Mouse (Mus musculus) testis, adult 2 months (tissue): ENCODE results near the gene Fgf2. TPM values are rescaled to one million over a fixed set of nuclear protein-coding genes. Genes with fewer than 3 reads are reported as not detected.

Experiments
- H3K27ac ChIP-seq: fragments of 200-500 bp; 2 replicates; pipeline ENCODE4 v1.5.1; 2012; ENCODE audit warnings: low read depth, low read length; ENCODE audit not compliant: control insufficient read depth, insufficient read depth
- H3K27me3 ChIP-seq: fragments of 200-500 bp; 2 replicates; pipeline ENCODE4 v1.6.1; 2012; ENCODE audit warnings: mild to moderate bottlenecking, low read length, moderate library complexity; ENCODE audit not compliant: control insufficient read depth, insufficient read depth
- H3K36me3 ChIP-seq: fragments of 200-500 bp; 2 replicates; pipeline ENCODE4 v1.6.1; 2012; ENCODE audit warnings: mild to moderate bottlenecking, low read length; ENCODE audit not compliant: control insufficient read depth, insufficient read depth
- H3K4me1 ChIP-seq: fragments of 200-500 bp; 2 replicates; pipeline ENCODE4 v1.6.1; 2012; ENCODE audit warnings: low read length; ENCODE audit not compliant: control insufficient read depth, insufficient read depth
- H3K4me3 ChIP-seq: fragments of 200-500 bp; 2 replicates; pipeline ENCODE4 v1.5.1; 2012; ENCODE audit warnings: low read depth, mild to moderate bottlenecking, low read length, moderate library complexity, mixed read lengths; ENCODE audit not compliant: control insufficient read depth
- CTCF ChIP-seq: fragments of 200-500 bp; IDR thresholded peaks from 2 replicates; pipeline ENCODE4 v1.5.1; 2012; ENCODE audit warnings: low read depth, mild to moderate bottlenecking, inconsistent platforms, low read length, moderate library complexity; ENCODE audit not compliant: control insufficient read depth, insufficient read depth, insufficient replicate concordance
- POLR2A ChIP-seq: fragments of 200-500 bp; IDR thresholded peaks from 2 replicates; pipeline ENCODE4 v1.6.1; 2012; ENCODE audit warnings: low read depth, mild to moderate bottlenecking, inconsistent platforms, low read length, moderate library complexity; ENCODE audit not compliant: control insufficient read depth
- polyA plus RNA-seq: library from polyadenylated mRNA; depleted of rRNA; stranded (reverse); fragments of >200 nt; gene quantifications from 2 replicates; pipeline ENCODE4 v1.2.3, GENCODE M21; 2012; rRNA removed

Gene Fgf2
- polyA plus RNA-seq, 1 experiment: 0.57 TPM

GRCm38 (mm10) chr3:37426069-37426468 is 77.9 kb downstream of the Fgf2 start:
- Histone ChIP-seq H3K4me1 (no peaks in the 10 kb centered on the region), H3K36me3 (peaks cover 3% of the 10 kb centered on the region; the same call in 1 of the 2 replicates), H3K27ac (no peak overlapping the region), H3K4me3 (no peak overlapping the region), H3K27me3 (no peaks in the 10 kb centered on the region)
- no peak for TF ChIP-seq POLR2A
- TF ChIP-seq CTCF: no peak

GRCm38 (mm10) chr3:37430359-37430758 is 82.2 kb downstream of the Fgf2 start:
- Histone ChIP-seq H3K36me3 (peaks cover 4% of the 10 kb centered on the region; the same call in 1 of the 2 replicates), H3K27me3 (no peaks in the 10 kb centered on the region), H3K4me1 (no peaks in the 10 kb centered on the region), H3K27ac (no peak overlapping the region), H3K4me3 (no peak overlapping the region)
- TF ChIP-seq POLR2A: no peak
- no peak for TF ChIP-seq CTCF

- Histone ChIP-seq H3K4me1 (no peaks in the 10 kb centered on the region), H3K27ac (no peak overlapping the region), H3K27me3 (no peaks in the 10 kb centered on the region), H3K4me3 (no peak overlapping the region), H3K36me3 (peaks cover 2% of the 10 kb centered on the region; the same call in 1 of the 2 replicates)
- TF ChIP-seq CTCF (no peak), POLR2A (no peak)
Measured at GRCm38 (mm10) chr3:37439770-37440169, 91.6 kb downstream of the Fgf2 start.

GRCm38 (mm10) chr3:37443409-37443808 is 95.3 kb downstream of the Fgf2 start:
- Histone ChIP-seq H3K27ac (no peak overlapping the region), H3K4me1 (no peaks in the 10 kb centered on the region), H3K36me3 (peaks cover 2% of the 10 kb centered on the region; the same call in 1 of the 2 replicates), H3K27me3 (no peaks in the 10 kb centered on the region), H3K4me3 (no peak overlapping the region)
- no peak for TF ChIP-seq CTCF
- TF ChIP-seq POLR2A: no peak

- Histone ChIP-seq H3K27ac (no peak overlapping the region), H3K4me3 (no peak overlapping the region), H3K36me3 (no peaks in the 10 kb centered on the region), H3K27me3 (no peaks in the 10 kb centered on the region), H3K4me1 (no peaks in the 10 kb centered on the region)
- TF ChIP-seq POLR2A (no peak), CTCF (no peak)
Measured at GRCm38 (mm10) chr3:37455992-37456391, 107.8 kb downstream of the Fgf2 start.

Other genes starting within 250 kb of the Fgf2 start
- not detected in 2 replicates for gene Il2, start 222.4 kb upstream of the Fgf2 start, polyA plus RNA-seq
- 0.06 and 0.10 TPM in 2 replicates for gene Il21, start 115.7 kb upstream of the Fgf2 start, polyA plus RNA-seq
- 1.5 and 2.4 TPM in 2 replicates for gene Bbs12, start 35.8 kb upstream of the Fgf2 start, polyA plus RNA-seq
- 101 and 172 TPM in 2 replicates for gene Cetn4, start 35.6 kb upstream of the Fgf2 start, polyA plus RNA-seq
- gene Spata5, start 71.5 kb downstream of the Fgf2 start, polyA plus RNA-seq: 14.2 and 16.3 TPM in 2 replicates
- 4.1 and 5.1 TPM in 2 replicates for gene Nudt6, start 71.9 kb downstream of the Fgf2 start, polyA plus RNA-seq